Mouse (Mus musculus): ENCODE data around the gene Krtcap3.

GRCm38 (mm10) chr5:31251541-31252101, at the start of gene Krtcap3:
- no peak for TF ChIP-seq MAFK (IDR thresholded peaks at IDR 0.05; ENCODE audit: insufficient read depth, low read depth, low read length)
- TF ChIP-seq ZC3H11A (IDR thresholded peaks at IDR 0.05; ENCODE audit: borderline replicate concordance, low read depth, low read length), result no peak
- no peak for TF ChIP-seq CHD2 (IDR thresholded peaks at IDR 0.05; ENCODE audit: low read depth, low read length)
- TF ChIP-seq ZNF384 (IDR thresholded peaks at IDR 0.05; ENCODE audit: low read depth, low read length), result no peak
- no peak for TF ChIP-seq HCFC1 (IDR thresholded peaks at IDR 0.05; ENCODE audit: borderline replicate concordance, insufficient read depth, low read length)

Measured in ES-E14 (cell line).